Mouse (Mus musculus): ENCODE measurements around the gene Ubxn11.
A peak's percentile ranks its signal among the peaks of the same experiment; 100 is the strongest.

Gene Ubxn11

GRCm38 (mm10) chr4:134090521-134091224 is 11.7 kb upstream of the Ubxn11 start:
- no peak for DNase-seq (ENCODE audit: low read depth, low spot score)

- DNase-seq (ENCODE audit: low read depth, low spot score), result no peak
These were observed 11.2 kb upstream of the Ubxn11 start for GRCm38 (mm10) chr4:134091225-134091529.

- peak; percentile 64 for DNase-seq (ENCODE audit: low read depth, low spot score)
These were observed 9.7 kb upstream of the Ubxn11 start for GRCm38 (mm10) chr4:134092382-134093288.

GRCm38 (mm10) chr4:134094004-134094564 is 8.3 kb upstream of the Ubxn11 start:
- DNase-seq (ENCODE audit: low read depth, low spot score), result no peak

GRCm38 (mm10) chr4:134094923-134095547 is 7.3 kb upstream of the Ubxn11 start, which contains the start of gene Cd52:
Cd52 (minus strand) TSS chr4:134095082.
- DNase-seq (ENCODE audit: low read depth, low spot score), result no peak

GRCm38 (mm10) chr4:134096120-134096519 is 6.2 kb upstream of the Ubxn11 start:
- no peak for DNase-seq (ENCODE audit: low read depth, low spot score)

- DNase-seq (ENCODE audit: low read depth, low spot score), result no peak
These were observed 5.3 kb upstream of the Ubxn11 start for GRCm38 (mm10) chr4:134097015-134097608.

GRCm38 (mm10) chr4:134098628-134099027 is 3.7 kb upstream of the Ubxn11 start:
- DNase-seq (ENCODE audit: low read depth, low spot score), result no peak

- no peak for DNase-seq (ENCODE audit: low read depth, low spot score)
These were observed 2.1 kb upstream of the Ubxn11 start for GRCm38 (mm10) chr4:134100245-134100644.

- DNase-seq (ENCODE audit: low read depth, low spot score), result no peak
These were observed 361 bp downstream of the Ubxn11 start for GRCm38 (mm10) chr4:134102742-134103119.

GRCm38 (mm10) chr4:134106105-134106504 is 3.7 kb downstream of the Ubxn11 start:
- DNase-seq (ENCODE audit: low read depth, low spot score), result no peak

GRCm38 (mm10) chr4:134107730-134108129 is 5.4 kb downstream of the Ubxn11 start:
- no peak for DNase-seq (ENCODE audit: low read depth, low spot score)

GRCm38 (mm10) chr4:134108196-134108595 is 5.8 kb downstream of the Ubxn11 start:
- peak; percentile 33 for DNase-seq (ENCODE audit: low read depth, low spot score)

GRCm38 (mm10) chr4:134110653-134111052 is 8.3 kb downstream of the Ubxn11 start:
- peak; percentile 33 for DNase-seq (ENCODE audit: low read depth, low spot score)

GRCm38 (mm10) chr4:134112403-134112802 is 10.0 kb downstream of the Ubxn11 start:
- DNase-seq (ENCODE audit: low read depth, low spot score), result no peak

GRCm38 (mm10) chr4:134113356-134113994 is 11.1 kb downstream of the Ubxn11 start:
- DNase-seq (ENCODE audit: low read depth, low spot score), result peak; percentile 70

- DNase-seq (ENCODE audit: low read depth, low spot score), result no peak
These were observed 11.7 kb downstream of the Ubxn11 start for GRCm38 (mm10) chr4:134114038-134114437.

- DNase-seq (ENCODE audit: low read depth, low spot score), result peak; percentile 93
These were observed 13.1 kb downstream of the Ubxn11 start for GRCm38 (mm10) chr4:134115215-134116144.

- DNase-seq (ENCODE audit: low read depth, low spot score), result peak; percentile 72
These were observed 14.1 kb downstream of the Ubxn11 start for GRCm38 (mm10) chr4:134116501-134116900.

- DNase-seq (ENCODE audit: low read depth, low spot score), result peak; percentile 91
These were observed 14.6 kb downstream of the Ubxn11 start for GRCm38 (mm10) chr4:134117012-134117411.

Data from ES-CJ7 (cell line).